Mouse (Mus musculus) ovary, postnatal 36 days (tissue): ENCODE measurements at regions not wholly inside any gene's neighbourhood (a gene's known extent, or its start where the extent isn't known, plus 50 kb on each side); places are given as distances from the start of the nearest gene placed in this dataset.

Source experiments
- DNase-seq: peaks from one replicate; pipeline ENCODE4 v3.0.0; 2022; ENCODE audit warnings: low spot score, mixed read lengths

DNA sequence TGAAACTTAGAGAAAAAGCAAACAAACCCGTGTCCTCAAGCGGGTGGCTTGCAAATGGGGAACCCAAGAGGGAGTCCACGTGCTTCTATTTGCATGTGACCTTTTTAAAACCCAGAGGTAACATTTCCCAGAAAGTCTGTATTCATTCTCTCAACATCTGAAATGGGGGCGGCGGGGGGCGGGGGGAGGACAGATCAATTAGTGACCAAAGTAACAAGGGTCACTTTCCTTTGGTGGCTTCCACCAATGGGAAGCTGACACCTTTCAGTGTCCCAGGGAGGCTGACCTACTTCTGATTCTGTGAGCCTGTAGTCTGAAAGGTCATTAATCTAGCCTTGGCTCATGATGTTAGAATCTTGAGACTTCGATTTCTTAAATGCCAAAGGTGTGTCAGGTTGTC, 236.0 kb downstream of the Gm11011 start:
- DNase-seq, result no peak

DNA sequence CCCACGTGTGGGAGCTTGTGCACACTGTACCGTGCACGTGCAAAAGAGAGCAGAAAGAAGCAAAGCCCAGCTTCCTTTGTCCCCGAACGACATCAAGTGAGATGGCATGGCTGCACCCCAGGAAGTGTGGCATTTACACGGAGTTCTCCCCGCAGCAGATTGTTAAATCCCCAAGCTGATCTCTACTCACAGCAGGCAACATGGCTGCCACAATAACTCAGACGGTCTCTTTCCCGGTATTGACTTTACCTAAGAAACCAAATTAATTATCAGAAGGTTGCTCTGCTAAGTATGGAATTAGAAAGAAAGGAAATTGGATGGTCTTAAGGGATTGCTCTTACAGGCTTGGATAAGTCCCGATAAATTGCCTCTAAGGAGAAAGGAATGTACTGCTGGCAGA, 241.4 kb downstream of the Gm11011 start:
- no peak for DNase-seq

DNA sequence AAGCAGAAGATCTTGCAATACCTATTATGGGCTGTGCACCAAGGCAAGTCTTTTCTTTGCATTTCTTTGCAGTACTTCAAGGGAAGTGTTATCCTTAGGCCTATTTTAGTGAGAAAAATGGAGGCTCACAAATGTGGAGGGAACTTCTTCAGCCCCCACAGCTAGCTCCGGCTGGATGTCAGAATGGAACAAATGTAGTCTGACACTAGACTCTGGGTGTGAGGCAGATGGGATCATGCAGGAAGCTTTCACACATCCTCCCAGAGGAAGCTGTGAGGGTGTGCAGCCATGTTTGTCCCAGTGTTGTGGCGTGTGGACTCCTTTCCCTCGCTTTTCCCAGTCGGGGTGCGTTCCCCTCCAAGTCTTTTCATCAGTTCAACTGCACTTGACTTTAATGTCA, 268.0 kb downstream of the Gm11011 start:
- no peak for DNase-seq

DNA sequence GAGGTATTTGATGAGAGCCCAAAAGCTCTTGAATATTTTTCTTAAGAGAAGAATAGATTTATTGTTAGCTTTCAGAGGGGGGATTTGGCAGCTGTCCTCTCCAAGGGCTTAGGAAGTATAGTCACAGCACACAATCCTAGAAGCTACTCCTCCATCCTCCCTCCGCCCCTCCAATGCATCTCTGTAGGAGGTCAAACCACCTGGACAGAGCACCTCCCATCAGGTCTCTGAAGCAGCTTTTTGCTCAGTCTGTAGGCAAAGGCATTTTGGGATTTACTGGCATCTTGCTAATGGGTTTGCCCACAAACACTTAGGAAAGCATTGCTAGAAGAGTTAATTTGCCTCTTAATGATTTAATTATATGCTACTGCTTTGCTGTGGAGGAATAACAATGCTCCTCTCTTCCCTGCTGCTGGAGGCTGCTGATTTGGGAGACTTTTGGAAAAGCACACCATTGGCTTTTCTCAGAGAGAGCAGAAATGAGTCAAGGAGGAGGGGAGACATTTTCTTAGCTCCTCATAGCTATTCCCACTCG, 273.1 kb downstream of the Gm11011 start:
- DNase-seq, result no peak

DNA sequence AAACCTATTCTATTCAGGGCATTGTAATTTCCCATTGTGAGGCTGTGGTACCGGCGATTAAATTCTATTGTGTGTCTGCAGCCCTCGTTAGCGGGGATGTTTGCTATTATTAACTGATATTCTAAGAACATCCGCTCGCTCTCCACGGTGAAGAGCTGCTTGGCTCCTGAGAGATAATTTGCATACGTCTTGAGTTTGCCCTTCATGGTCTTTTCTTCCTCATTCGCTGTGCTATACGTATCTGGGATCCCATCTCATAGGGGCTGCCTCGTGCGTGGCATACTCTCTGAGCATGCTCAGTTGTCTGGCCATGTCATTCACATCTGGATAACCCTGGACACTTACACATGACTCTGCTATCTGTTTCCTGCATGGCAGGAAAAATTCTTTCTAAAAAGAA, 275.7 kb downstream of the Gm11011 start:
- no peak for DNase-seq

DNA sequence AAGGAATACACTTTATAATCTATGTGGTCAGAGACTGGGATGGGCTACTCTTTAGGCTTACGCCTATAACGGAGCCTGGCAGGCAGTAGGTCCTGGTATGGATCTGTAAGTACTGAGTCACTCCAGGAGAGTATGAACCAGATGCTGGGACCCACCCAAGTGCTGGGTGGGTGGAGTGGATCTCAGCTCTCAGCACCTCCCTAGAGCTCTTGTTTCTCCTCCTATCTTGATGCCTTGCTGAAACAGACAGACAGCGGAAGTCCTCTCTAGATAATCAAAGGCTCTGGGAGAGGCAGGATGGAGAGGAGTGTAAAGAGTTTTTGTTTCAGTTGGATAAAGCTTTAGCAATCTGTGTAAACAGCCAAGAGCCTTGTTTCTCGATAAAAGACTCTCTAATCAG, 276.2 kb downstream of the Gm11011 start:
- no peak for DNase-seq

DNA sequence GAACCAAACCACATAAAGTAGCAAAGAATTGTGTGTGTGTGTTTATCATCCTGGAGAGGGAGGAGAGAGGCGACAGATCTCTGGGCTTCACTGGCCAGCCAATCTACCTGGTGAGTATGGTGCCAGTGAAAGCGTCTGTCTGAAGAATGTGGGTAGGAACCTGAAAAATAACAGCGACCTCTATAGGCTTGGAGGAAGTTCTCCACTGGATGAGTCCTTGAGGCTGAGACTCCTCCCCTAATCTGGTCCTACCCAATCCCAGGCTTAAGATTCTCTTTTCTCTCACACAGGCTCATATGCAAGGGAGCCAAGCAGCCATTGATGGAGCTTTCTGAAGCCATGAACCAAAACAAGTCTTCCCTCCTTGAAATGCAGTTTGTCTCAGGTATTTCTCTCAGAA, 283.2 kb downstream of the Gm11011 start:
- DNase-seq, result no peak

DNA sequence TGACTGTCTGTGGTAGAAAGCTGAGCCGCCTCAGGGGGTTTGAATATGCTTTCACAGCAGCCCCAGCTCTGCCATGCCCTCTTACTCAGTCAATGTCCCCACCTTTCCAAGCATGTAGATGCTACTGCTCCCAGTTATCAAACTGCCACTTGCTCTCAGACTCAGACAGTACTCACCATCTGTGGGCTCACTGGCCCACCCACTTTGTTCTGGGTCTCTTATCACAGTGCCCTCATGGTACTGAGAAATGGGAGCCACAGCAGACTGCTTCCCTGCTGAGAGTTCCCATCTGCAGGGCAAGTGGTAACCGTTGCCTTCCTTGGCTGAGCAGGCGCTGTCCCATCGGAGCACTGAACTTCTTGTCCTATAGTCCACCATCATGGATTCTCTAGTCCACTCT, 286.6 kb downstream of the Gm11011 start:
- no peak for DNase-seq

DNA sequence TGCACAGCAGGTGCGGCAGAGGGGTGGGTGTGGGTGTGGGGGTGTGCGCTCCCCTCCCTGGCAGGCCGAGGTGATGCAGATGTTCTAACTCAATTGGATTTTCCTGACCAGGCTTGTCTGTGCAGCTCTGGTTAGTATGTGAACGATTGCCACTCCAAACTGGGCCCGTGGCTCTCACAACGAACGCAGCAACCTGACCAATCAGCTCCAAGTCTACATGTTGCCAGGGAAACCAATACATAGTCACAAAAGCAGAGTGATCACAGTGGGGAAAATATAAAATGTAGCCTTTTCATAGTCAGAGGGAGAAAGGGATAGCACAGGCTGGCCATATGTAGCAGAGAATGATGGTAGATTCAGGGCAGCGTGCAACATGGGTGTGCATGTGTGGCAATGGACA, 287.1 kb downstream of the Gm11011 start:
- DNase-seq, result no peak

DNA sequence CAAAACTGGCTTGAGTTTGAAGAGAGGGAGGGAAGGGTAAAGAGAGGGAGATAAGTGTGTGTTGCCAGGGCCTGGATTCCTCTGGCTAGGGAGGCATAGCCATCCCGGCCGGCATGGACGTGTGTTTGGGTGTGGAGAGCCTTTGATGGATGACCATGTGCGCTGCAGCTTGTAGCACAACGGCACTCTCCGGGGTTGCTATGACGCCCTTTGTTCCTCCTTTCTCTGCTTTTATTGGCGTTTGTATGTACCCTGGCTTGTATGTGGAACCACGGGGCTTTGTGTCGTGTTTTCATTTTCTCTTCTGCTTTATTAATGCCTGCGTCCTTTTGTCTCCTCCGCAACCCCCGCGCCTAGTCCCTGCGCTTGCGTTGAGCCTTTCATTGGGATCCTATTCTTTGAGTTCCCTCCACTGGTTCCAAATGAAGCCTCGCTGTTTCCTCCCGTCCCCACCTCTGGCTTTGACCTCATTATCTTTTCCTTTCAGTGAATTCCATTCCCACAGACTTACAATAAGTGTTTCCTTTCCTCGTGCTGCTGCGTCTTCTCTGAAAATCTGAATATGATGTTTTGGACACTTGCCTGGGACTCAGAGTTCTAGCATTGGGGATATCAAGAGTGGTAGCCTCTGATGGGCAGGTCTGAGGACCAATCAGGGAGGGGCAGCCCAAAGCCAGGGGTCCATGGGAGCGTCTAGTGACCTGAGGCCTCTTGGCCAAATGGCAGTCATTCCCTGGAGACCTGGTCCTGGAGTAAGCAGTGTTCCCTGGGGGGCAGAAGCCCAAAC, 289.5 kb downstream of the Gm11011 start:
- DNase-seq, result peak; percentile 33

DNA sequence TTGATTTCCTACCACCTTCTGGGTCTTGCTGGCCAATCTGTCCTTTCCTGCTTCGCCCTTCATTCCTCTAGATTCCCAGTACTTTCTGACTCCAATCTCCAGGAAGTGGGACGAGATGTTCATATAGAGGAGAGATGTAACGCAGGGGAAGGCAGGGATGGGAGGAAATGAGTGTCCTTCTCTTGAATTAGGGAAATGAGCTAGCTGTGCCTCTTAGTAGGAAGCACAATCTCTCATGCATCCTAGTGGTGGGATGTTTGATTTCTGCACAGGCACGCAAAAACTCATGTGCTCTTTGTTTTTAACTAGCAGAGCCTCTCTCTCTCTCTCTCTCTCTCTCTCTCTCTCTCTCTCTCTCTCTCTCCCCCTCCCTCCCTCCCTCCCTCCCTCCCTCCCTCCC, 290.3 kb downstream of the Gm11011 start:
- DNase-seq, result no peak

DNA sequence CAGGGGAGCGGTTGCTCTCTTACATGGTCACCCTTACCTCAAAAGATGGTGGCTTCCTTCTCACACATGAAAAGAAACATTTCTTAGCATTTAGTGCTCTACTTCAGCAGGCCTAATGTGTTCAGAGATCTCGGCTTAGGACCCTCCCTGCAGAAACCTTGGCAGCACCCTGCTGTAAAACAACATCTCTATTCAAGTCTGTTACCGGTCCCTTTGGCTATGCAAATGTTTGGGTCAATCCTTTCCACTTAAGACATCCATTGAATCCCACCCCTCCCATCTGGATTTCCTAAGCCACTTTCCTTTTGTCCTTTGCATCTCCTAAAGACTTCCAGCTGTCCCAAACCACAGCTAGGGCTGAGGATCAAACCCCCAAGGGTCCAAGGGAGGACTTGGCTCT, 294.2 kb downstream of the Gm11011 start:
- DNase-seq, result no peak

DNA sequence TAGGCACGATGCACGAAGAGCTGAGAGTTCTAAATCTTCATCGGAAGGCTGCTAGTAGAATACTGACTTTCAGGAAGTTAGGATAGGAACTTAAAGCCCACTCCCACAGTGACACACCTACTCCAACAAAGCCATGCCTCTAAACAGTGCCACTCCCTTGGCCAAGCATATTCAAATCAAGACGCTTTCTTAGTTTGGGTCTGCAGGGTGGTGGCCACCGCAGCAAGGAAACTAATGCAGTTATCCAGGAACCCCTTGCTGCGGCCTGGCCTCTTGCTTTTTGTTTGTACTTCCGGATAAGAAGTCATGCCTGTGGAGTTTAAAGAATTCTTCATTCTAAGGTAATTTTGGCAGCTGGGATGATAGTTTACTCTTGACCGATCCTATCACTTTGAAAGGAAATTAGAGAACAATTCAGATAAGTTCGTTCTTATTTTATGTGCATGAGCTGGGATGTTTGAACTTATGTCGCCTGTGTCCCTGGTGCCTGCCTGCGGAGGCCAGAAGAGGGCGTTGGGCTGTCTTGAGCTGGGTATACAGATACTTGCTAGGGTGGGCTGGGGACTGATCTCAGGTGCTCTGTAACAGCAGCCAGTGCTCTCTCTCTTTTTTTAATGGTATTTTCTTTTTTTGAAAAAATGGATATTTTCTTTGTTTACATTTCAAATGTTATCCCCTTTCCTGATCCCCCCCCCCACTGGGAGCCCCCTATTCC, 298.5 kb downstream of the Gm11011 start:
- DNase-seq, result no peak

DNA sequence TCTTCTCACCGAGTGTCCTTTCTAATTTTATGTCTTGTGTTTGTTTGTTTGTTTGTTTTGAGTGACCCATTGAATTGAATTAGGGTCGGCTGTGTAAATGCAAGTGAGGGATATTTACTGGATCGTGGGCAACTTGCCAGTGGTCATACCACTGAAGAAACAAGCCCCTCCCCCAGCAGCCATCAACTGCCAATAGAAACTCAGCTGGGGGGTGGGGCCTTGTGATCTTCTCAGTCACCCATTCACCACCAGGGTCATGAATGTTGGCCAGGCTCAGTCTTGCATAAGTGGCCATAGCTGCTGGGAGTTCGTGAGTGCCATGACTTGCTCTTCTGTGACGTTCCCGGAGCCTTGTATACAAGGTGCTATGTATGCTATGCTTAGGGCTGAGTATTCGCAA, 300.8 kb downstream of the Gm11011 start:
- DNase-seq, result no peak

DNA sequence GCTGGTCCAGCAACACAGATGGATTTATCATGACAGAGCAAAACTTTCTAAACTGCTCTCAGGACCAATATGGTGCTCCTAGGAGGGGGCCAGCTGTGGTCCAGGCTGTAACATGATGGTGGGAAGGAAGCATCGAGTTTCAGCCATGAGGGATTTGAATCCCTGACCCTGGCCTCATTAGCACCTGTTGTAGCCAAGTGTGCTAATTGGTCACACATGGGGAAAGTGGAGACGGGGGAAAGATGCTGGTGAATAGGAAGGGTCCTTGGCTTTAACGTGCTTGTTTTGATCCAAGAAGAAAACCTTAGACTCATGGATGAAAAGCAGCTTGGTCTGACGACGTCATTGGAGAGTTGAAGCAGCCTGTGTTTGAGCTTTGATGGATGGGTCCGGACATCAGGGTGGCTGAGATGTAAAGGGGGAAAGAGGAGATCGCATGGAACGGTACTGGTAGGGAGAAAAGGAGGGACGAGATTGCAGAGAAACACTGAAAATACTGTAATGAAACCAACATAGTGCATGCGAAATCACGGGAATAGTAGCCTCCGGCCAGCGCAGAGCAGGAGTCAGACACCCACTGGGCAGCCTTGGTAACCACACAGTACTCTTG, 304.9 kb downstream of the Gm11011 start:
- no peak for DNase-seq

DNA sequence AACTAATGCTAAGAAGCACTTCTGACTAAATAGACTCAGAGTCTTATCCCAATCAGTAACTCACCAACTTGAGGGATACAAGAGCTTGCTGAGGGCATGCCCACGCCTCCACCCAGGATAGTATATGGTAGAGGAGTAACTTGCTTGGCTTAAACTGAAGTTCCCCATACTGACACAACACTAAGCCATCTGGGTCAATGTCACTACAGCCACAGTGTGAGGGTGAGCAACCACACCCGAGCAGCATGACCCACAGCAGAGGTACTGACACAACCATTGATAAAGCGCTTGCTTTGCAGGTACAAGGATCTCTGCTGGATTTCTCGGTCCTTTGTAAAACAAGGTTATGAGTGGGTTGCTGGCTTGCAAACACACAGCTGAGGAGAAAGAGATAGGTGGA, 312.2 kb downstream of the Gm11011 start:
- no peak for DNase-seq

DNA sequence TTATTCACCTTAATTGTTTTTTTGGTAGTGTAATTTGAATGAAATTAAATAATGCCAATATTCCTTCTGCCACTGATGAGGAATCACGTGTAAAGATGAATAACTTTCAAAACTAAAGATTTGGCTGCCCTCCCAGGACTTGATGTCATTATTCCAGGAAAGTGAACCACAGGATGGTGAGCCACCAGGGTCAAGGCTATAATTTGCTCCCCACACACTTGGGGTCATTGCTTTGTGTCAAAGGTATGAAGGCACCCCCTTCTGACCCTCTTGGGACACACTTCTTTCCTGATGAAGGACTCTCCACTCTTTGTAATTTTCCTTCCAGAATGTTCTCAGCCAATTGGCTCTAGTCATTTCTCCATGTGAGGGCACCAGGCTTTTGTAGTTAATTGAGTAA, 313.4 kb downstream of the Gm11011 start:
- DNase-seq, result no peak

DNA sequence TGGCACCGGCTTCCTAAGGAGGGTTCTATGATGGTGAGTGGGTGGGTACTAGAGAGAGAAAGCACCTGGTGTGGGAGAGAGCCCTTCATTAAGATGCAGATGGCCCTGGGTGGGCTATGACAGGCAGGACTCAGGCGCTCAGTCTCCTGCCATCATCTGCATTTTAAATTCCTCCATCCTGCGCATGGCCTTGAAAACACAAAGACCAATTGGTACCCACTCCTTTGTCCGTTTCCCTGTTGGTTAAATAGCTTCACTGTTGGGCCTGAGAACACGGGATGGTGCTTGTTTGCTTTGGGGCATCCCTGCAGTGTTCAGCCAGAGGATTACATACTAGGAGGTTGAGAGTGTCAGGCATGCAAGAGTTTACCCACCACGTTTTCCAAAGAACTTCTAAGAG, 314.9 kb downstream of the Gm11011 start:
- no peak for DNase-seq

DNA sequence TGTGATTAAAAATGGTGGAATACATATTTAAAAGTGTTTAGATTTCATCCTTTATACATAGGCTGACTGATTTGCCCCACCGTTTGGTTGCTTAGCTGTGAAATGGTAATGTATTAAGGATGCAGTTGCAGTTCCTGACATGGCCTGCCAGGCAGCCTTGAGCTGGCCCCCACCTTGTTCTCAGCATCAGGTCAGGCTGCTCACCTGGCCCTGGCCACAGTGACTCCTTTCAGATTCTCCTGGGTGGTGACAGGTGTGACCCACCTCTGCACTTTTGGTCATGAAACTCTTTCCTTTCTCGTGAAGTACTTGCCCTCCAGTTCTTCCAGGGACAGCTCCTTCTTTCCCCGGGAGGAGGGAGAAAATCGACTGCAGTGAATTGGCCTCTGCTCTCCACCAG, 315.5 kb downstream of the Gm11011 start:
- no peak for DNase-seq

DNA sequence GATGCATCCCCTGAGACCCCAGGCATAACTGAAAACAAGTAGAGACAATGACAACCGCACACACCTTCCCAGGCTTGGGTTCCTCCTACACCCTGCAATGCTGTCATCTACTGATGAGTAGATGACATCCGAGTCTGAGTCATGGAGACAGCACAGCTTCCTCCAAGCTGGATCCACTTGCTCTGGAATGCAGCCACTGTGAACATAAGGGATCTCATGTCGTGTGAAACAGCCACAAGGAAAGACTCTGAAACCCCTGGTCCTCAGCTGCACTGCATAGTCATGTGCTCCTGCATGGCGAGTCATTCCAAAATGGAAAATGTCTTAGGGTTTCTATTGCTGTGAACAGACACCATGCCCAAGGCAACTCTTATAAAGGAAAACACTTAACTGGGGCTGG, 305.2 kb upstream of the Zfp64 start:
- DNase-seq, result no peak

DNA sequence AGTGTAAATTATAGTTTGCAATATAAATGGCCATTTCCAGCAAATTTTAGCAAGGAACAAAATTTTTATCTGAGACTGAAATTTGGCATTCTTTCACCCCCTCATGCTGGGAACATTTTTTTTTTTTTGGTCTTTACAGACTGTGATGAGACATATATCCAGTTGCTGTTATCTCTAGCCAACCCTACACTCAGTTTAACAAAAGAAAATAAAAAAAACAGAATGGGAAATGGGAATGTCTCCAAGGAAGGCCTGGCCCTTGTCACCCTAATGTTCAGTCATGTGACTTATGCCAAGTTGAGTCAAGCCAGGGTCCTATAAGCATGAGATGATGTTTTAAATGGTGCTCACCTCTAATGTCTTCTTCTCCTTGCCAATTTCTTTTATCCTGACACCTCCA, 289.2 kb upstream of the Zfp64 start:
- DNase-seq, result no peak

DNA sequence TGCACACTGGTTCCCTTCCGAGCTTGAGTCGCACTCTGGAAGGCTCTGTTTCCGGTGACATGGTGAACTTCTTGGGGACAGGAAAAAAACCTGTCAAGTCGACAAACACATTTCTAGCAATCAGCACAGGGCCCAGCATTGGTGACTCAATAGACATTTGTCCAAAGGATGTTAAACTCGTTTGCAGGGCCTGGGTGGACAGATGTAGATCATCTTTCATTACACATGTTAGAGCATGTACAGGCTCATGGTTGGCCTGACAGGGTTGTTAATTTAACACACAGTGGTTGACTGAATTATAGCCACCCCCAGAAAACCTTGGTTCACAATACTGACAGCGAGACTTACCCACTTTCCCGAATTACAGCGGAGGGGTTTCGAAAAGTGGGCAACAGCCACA, 288.6 kb upstream of the Zfp64 start:
- no peak for DNase-seq

DNA sequence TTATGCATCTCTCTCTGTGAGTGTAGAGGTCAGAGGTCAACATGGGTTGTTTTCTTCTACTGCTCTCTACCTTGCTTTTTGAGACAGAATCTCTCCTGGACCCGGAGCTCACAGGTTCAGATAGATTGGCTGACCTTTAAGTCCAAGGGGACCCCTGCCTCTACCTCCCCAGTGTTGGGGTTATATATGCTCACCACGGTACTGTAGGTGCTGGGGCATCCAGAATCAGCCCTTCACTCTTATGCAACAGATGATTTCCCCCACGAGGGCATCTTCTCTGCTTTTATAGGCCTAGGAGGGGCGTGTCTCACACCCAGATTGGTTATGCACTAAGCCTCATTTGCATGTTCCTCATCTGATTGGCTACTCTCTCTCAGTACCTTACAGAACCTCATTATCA, 282.5 kb upstream of the Zfp64 start:
- DNase-seq, result no peak
